9 mouse cellular contexts compared by ENCODE assay signal in genomic region chr1:33688810-33689209, GRCm38 (mm10).
"Had no signal": no experiment of that assay in that cellular context is flagged by ENCODE, and none has a peak within 500 bp of the region (broad histone marks: within the 10 kb centered on the region; RNA-seq: fewer than 3 reads in every experiment).

No protein-coding gene starts in this region.

- DNase-seq: kidney, adult 8-10 months; kidney, postnatal 25 days; left cerebral cortex, postnatal 4 days; lung, embryonic 14.5 days; right cerebral cortex, postnatal 14 days; thymus, postnatal 36 days had no signal

- H3K4me2 ChIP-seq: liver, embryonic 11.5 days; liver, embryonic 15.5 days; lung, embryonic 14.5 days; midbrain, embryonic 13.5 days had no signal

- H3K27me3 ChIP-seq: midbrain, embryonic 13.5 days had no signal

- H3K9ac ChIP-seq: liver, embryonic 15.5 days; lung, embryonic 14.5 days; midbrain, embryonic 13.5 days had no signal

- H3K4me1 ChIP-seq: liver, embryonic 15.5 days; midbrain, embryonic 13.5 days had no signal

- ATAC-seq: midbrain, embryonic 13.5 days had no signal

- H3K4me3 ChIP-seq: liver, embryonic 15.5 days; midbrain, embryonic 13.5 days had no signal

- H3K9me3 ChIP-seq: liver, embryonic 15.5 days; midbrain, embryonic 13.5 days had no signal

- H3K27ac ChIP-seq: liver, embryonic 15.5 days; midbrain, embryonic 13.5 days had no signal

- H3K36me3 ChIP-seq: liver, embryonic 15.5 days; midbrain, embryonic 13.5 days had no signal
